Mouse (Mus musculus) erythroblast, embryonic 14.5 days (primary cell): ENCODE measurements around the gene Pld5.

Source experiments
- GATA1 ChIP-seq: IDR thresholded peaks from 2 replicates; pipeline ENCODE4 v1.6.1; 2012; ENCODE audit warnings: low read length, inconsistent platforms, mixed read lengths
- TAL1 ChIP-seq: IDR thresholded peaks from 3 replicates; pipeline ENCODE4 v1.6.1; 2012; ENCODE audit warnings: low read length, inconsistent platforms, mixed read lengths

DNA sequence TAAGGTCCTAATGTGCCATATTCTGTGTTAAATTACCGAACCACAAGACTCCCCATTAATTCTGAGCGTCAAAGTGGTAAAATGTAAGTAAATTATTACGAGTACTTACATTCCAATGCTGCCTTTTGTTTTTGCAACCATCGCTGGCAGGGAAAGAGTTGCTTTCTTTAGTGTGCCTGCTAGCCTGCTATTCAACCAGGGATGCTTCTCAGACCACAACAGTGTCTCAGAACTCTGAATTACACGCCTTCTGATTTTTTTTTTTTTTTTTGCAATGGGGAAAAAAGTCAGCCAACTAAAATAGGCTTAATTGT is 26.4 kb downstream of the Pld5 start:
- TF ChIP-seq GATA1 = no peak
- TF ChIP-seq TAL1 = no peak
